Mouse (Mus musculus): ENCODE results near the gene Adra1b.
A peak's percentile ranks its signal among the peaks of the same experiment; 100 is the strongest.

Adra1b gene

DNA sequence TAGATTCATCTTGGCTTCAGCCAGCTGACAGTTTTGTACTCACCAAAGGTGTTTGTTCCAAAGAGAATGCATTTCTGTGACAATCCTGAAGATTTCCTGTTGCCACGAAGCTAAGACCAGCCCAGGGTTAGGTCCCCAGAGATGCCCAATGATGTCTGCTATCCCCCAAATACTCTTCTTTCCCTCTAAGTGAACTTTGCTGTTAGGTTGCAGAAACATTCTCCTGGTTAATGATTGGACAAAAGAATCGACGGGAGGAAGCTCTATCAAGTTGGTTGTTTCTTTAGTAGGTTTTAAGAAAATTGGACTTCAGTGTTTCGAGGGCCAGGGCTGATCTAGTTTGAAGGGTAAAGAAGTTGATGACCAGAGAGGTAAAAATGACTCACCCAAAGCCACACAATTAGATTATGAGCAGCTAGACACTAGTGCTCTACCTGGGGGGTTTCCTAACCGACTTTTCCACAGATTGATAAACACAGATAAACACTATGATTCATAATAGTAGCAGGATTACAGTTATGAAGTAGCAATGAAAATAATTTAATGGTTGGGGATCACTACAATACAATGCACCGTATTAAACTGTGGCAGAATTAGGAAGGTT is at the start of gene Adra1b:
Adra1b (minus strand) TSS at position 160 of the 604 bp plus-strand sequence.
- no peak for DNase-seq (ENCODE audit: low spot score)

- no peak for DNase-seq (ENCODE audit: low spot score)
These were observed 49.3 kb upstream of the Adra1b start for GRCm38 (mm10) chr11:43950274-43950673.

- no peak for DNase-seq (ENCODE audit: low spot score)
These were observed 42.8 kb upstream of the Adra1b start for GRCm38 (mm10) chr11:43943781-43944180.

DNA sequence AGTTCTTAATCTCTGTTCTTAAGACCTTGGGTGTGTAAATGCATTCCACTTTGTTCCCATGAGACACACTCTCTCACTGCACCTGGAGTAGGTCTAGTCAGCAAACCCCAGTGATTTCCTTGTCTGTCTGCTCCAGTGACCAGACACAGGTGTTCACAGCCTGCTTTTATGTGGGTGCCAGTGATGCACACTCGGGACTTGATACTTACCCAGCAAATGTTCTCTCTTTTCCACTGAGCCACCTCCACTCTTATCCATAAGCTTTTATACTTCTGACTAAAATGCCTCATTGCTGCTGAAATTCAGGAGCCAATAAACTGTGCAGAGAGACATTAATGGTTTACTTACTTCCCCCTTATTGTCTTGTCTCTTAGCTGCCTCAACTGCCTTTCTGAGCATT is 42.2 kb upstream of the Adra1b start:
- DNase-seq (ENCODE audit: low spot score) = no peak

GRCm38 (mm10) chr11:43940501-43941202 is 39.6 kb upstream of the Adra1b start:
- DNase-seq (ENCODE audit: low spot score) = no peak

- no peak for DNase-seq (ENCODE audit: low spot score)
These were observed 35.0 kb upstream of the Adra1b start for GRCm38 (mm10) chr11:43936023-43936422.

- DNase-seq (ENCODE audit: low spot score) = no peak
These were observed 32.5 kb upstream of the Adra1b start for GRCm38 (mm10) chr11:43933480-43933879.

DNA sequence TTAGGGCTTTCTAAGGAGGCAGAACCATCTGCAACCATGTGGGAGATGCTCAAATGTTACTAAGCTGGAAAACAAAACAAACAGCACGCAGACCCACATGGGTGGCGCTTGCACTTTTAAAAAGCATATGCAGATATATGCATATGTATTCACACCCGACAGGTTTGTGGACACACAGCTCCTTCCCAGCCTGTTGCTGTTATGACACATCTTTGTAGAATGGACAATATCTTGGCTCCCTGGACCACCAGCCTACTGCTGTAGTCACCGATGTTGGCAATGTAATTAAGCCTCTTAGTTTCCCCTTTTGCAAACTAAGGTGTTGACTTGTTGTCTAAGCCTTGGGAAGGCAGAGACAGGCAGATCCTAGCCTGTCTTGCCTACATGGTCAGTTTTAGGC is 32.0 kb upstream of the Adra1b start:
- DNase-seq (ENCODE audit: low spot score) = no peak

GRCm38 (mm10) chr11:43930191-43930590 is 29.2 kb upstream of the Adra1b start:
- DNase-seq (ENCODE audit: low spot score) = no peak

- no peak for DNase-seq (ENCODE audit: low spot score)
These were observed 28.7 kb upstream of the Adra1b start for GRCm38 (mm10) chr11:43929706-43930105.

- peak; percentile 94 for DNase-seq (ENCODE audit: low spot score)
These were observed 28.2 kb upstream of the Adra1b start for GRCm38 (mm10) chr11:43929178-43929577.

DNA sequence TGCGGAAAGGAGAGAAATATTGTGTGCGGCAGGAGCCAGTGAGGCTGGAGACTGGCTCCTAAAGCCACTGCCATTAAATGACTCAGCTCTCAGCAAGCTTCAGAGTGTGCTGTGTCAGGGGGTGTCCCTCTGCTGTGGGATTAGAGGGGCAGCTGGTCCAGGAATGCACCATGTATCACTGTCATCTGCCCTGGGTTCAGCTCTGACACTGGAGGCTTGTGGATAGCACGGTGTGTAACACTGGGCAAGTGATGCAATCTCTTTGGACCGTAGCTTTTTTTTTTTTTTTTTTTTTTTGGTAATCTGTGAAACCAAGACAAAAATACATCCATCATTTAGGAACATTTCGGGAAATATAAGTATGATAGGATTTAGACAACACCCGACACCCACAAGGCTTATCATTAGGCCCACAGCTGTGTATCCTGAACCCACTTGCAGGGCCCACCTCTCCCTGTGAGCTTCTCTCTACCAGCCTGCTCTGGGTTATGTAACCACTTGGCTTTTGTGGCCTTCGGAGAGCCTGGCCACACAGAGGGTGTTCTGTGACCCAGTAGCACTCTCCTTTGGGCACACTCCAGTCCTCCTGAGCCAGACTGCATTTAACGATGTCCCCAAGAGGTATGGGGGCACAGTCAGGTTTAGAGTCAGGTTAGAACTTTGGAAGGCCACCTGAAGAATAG is 26.3 kb upstream of the Adra1b start:
- peak; percentile 87 for DNase-seq (ENCODE audit: low spot score)

- peak; percentile 28 for DNase-seq (ENCODE audit: low spot score)
These were observed 25.2 kb upstream of the Adra1b start for GRCm38 (mm10) chr11:43926163-43926562.

- DNase-seq (ENCODE audit: low spot score) = no peak
These were observed 24.6 kb upstream of the Adra1b start for GRCm38 (mm10) chr11:43925584-43925983.

- DNase-seq (ENCODE audit: low spot score) = peak; percentile 23
These were observed 20.7 kb upstream of the Adra1b start for GRCm38 (mm10) chr11:43921701-43922100.

GRCm38 (mm10) chr11:43919492-43920055 is 18.6 kb upstream of the Adra1b start:
- no peak for DNase-seq (ENCODE audit: low spot score)

DNA sequence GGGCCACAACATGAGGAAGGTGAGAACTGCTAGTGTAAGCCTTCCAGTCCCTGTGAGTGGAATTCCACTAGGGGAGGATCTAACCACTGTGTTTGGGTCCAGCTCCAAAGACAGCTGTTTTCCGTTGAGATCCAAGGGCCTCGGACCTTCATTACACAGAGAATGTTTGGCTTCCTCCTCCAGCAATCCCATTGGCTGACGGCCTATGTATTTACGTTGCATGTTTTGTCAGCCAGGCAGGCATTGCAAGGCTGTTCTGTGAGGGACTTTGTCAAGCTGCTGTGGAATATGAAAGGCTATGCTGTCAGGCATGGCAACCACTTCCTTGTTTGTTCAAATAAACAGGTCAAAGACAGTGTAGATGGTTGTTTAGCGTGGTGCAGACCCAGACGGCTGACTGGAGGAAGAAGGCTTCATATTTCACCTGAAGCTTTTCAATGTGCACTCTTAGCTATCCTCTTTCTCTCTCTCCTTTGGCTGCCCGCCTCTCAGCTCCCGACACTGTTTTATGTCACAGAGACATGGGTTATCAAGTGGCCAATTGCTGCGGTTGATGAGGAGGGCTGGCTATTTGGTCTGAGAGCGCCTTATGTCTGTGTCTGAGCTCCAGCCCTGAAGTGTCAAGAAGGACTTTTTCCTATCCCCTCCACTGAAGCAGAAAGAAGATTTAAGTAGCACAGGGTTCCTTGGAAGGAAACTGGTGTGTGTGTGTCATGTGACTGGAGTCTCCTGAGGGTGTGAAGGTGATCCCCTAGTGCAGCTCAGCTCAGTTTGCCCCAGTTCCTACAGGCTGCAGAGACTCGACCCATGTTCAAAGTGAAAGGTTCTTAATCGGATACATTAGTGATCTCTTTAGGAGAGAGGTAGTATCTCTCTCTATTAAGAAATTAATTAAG is 13.8 kb upstream of the Adra1b start:
- DNase-seq (ENCODE audit: low spot score) = no peak

GRCm38 (mm10) chr11:43912136-43912888 is 11.3 kb upstream of the Adra1b start:
- DNase-seq (ENCODE audit: low spot score) = peak; percentile 17

- DNase-seq (ENCODE audit: low spot score) = peak; percentile 39
These were observed 10.6 kb upstream of the Adra1b start for GRCm38 (mm10) chr11:43911646-43912045.

DNA sequence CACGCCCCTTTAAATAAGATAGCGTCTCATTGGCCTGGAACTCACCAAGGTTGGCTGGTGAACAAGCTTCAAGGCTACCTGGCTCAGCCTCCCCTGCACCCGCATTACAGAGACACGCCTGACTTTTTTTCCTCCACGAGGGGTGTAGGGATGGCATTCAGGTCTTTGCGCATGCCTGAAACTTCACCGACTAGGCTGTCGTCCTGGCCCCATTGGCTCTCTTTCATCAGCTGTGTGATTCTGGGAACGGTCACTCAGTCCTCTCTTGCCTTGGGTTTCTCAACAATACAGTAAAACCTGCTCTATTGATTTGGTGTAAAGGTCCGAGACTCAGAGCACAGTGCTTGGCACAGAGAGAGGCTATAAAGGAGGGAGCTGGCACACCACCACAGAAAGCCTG is 2.3 kb upstream of the Adra1b start:
- DNase-seq (ENCODE audit: low spot score) = peak; percentile 19

DNA sequence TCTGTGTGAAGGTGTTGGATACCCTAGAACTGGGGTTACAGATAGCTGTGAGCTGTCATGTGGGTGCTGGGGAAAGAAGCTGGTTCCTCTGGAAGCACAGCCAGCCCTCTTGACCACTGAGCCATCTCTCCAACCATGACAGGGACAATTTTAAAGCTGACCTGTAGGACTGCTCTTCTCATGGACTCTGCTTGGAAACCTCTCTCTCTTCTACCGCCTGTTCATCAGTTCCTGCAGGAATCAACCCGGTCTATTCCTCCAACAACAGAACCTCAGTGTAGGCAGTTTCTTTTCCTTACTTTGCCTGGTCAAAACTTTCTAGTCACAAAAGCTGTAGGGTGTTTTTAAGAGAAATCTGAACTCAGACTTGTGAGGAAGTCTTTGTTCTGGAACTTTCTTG is 1.3 kb downstream of the Adra1b start:
- DNase-seq (ENCODE audit: low spot score) = no peak

Measured in adipocyte (in vitro differentiated cells).